Mouse (Mus musculus) heart, postnatal 0 days (tissue): ENCODE measurements around the gene Slc15a5. TPM values are rescaled to one million over a fixed set of nuclear protein-coding genes. Genes with fewer than 3 reads are reported as not detected.

Experiments
- ATAC-seq: fragments of 200-750 bp; cut with Nextera tagmentation; 2 replicates; pipeline ENCODE4 v1.8.0; 2017; ENCODE audit warnings: low read depth, moderate number of reproducible peaks, moderate library complexity; ENCODE audit not compliant: insufficient read depth
- DNase-seq: peaks from one replicate; pipeline ENCODE4 v3.0.0-alpha.2; 2016; ENCODE audit warnings: low spot score
- H3K27ac ChIP-seq: fragments of 300-500 bp; sonication (generic); 2 replicates; pipeline ENCODE4 v1.5.1; 2014; ENCODE audit warnings: low read depth, mild to moderate bottlenecking
- H3K27me3 ChIP-seq: fragments of 300-500 bp; sonication (generic); 2 replicates; pipeline ENCODE4 v1.6.1; 2014; ENCODE audit warnings: low read length, mixed read lengths; ENCODE audit not compliant: control insufficient read depth, insufficient read depth
- H3K36me3 ChIP-seq: fragments of 300-500 bp; sonication (generic); replicated peaks from 2 replicates; pipeline ENCODE4 v1.6.1; 2014; ENCODE audit warnings: low read length, mixed read lengths; ENCODE audit not compliant: control insufficient read depth, insufficient read depth
- H3K4me1 ChIP-seq: fragments of 300-500 bp; sonication (generic); 2 replicates; pipeline ENCODE4 v1.6.1; 2014; ENCODE audit warnings: antibody characterized with exemption; ENCODE audit not compliant: control insufficient read depth, insufficient read depth
- H3K4me2 ChIP-seq: fragments of 300-500 bp; sonication (generic); 2 replicates; pipeline ENCODE4 v1.6.1; 2014; ENCODE audit warnings: low read depth, mild to moderate bottlenecking, low read length, moderate library complexity
- H3K4me3 ChIP-seq: fragments of 300-500 bp; sonication (generic); 2 replicates; pipeline ENCODE4 v1.5.1; 2014; ENCODE audit warnings: low read depth, low read length
- H3K9ac ChIP-seq: fragments of 300-500 bp; sonication (generic); replicated peaks from 2 replicates; pipeline ENCODE4 v1.6.1; 2014; ENCODE audit warnings: low read depth, low read length, mixed read lengths
- H3K9me3 ChIP-seq: fragments of 300-500 bp; sonication (generic); replicated peaks from 2 replicates; pipeline ENCODE4 v1.6.1; 2016; ENCODE audit warnings: low read length; ENCODE audit not compliant: control insufficient read depth
- CTCF ChIP-seq: IDR thresholded peaks from 2 replicates; pipeline ENCODE4 v1.5.1; 2016; ENCODE audit warnings: antibody characterized with exemption, control low read depth, low read depth
- EP300 ChIP-seq: IDR thresholded peaks from 2 replicates; pipeline ENCODE4 v1.6.1; 2016; ENCODE audit warnings: antibody characterized with exemption, low read depth
- WGBS: fragments of 180-500 bp; shearing (Covaris S2); extraction: QIAGEN DNeasy Blood & Tissue Kit; methylation state at CpG from one replicate; pipeline ENCODE4 v1.1.7; 2014; 5-methylcytosine and 5-hydroxymethylcytosine counted together
- polyA plus RNA-seq: library from polyadenylated mRNA; unstranded; fragments of >200 nt; fragmentation: Nextera tagmentation; extraction: Ambion mirVana; gene quantifications from 2 replicates; pipeline ENCODE4 v1.2.1, GENCODE M21; 2015
- total RNA-seq: library from RNA; depleted of rRNA; stranded (reverse); fragments of >200 nt; gene quantifications from 2 replicates; pipeline ENCODE4 v1.2.3, GENCODE M21; 2014; ENCODE audit warnings: low replicate concordance

Slc15a5 gene
- total and polyA plus RNA-seq, 2 experiments from 2014 or later: 0.15 TPM; not detected in 1

- H3K36me3 ChIP-seq: no peaks in the 10 kb centered on the region
- no peak for DNase-seq
- no peak overlapping the region for H3K4me3 ChIP-seq
- WGBS: 76% methylated on average over 5 of the region's 5 CpGs
- TF ChIP-seq CTCF: no peak
- no peak for TF ChIP-seq EP300
- ATAC-seq: no peak
- no peaks in the 10 kb centered on the region for H3K4me1 ChIP-seq
- no peak overlapping the region for H3K9ac ChIP-seq
- no peaks in the 10 kb centered on the region for H3K9me3 ChIP-seq
- H3K27ac ChIP-seq: no peak overlapping the region
- H3K4me2 ChIP-seq: no peak overlapping the region
- no peaks in the 10 kb centered on the region for H3K27me3 ChIP-seq
Measured at GRCm38 (mm10) chr6:138072110-138072962, 7.4 kb downstream of the Slc15a5 start.

- WGBS: 44% methylated on average over 4 of the region's 4 CpGs
- ATAC-seq: no peak
- Histone ChIP-seq H3K27me3 (no peaks in the 10 kb centered on the region), H3K4me3 (no peak overlapping the region), H3K9ac (no peak overlapping the region), H3K36me3 (no peaks in the 10 kb centered on the region), H3K27ac (no peak overlapping the region), H3K4me2 (no peak overlapping the region), H3K4me1 (no peaks in the 10 kb centered on the region), H3K9me3 (no peaks in the 10 kb centered on the region)
- TF ChIP-seq EP300 (no peak), CTCF (no peak)
- DNase-seq: no peak
Measured at GRCm38 (mm10) chr6:138071505-138072107, 8.1 kb downstream of the Slc15a5 start.

- TF ChIP-seq EP300 (no peak), CTCF (no peak)
- Histone ChIP-seq H3K4me1 (no peaks in the 10 kb centered on the region), H3K27ac (no peak overlapping the region), H3K4me2 (no peak overlapping the region), H3K9me3 (no peaks in the 10 kb centered on the region), H3K36me3 (no peaks in the 10 kb centered on the region), H3K27me3 (no peaks in the 10 kb centered on the region), H3K9ac (no peak overlapping the region), H3K4me3 (no peak overlapping the region)
- ATAC-seq (no peak), DNase-seq (no peak)
- WGBS: 78% methylated on average over 13 of the region's 13 CpGs
Measured at GRCm38 (mm10) chr6:138070720-138071504, 8.8 kb downstream of the Slc15a5 start.

GRCm38 (mm10) chr6:138069921-138070320 is 9.8 kb downstream of the Slc15a5 start:
- Histone ChIP-seq H3K4me2 (no peak overlapping the region), H3K27ac (no peak overlapping the region), H3K36me3 (no peaks in the 10 kb centered on the region), H3K4me3 (no peak overlapping the region), H3K4me1 (no peaks in the 10 kb centered on the region), H3K27me3 (no peaks in the 10 kb centered on the region), H3K9me3 (no peaks in the 10 kb centered on the region), H3K9ac (no peak overlapping the region)
- DNase-seq (no peak), ATAC-seq (no peak)
- WGBS: 81% methylated on average over 10 of the region's 10 CpGs
- TF ChIP-seq CTCF (no peak), EP300 (no peak)

GRCm38 (mm10) chr6:138055572-138055971 is 24.1 kb downstream of the Slc15a5 start:
- Histone ChIP-seq H3K4me1 (no peaks in the 10 kb centered on the region), H3K4me2 (no peak overlapping the region), H3K9ac (no peak overlapping the region), H3K36me3 (no peaks in the 10 kb centered on the region), H3K27me3 (no peaks in the 10 kb centered on the region), H3K9me3 (no peaks in the 10 kb centered on the region), H3K27ac (no peak overlapping the region), H3K4me3 (no peak overlapping the region)
- ATAC-seq (no peak), DNase-seq (no peak)
- TF ChIP-seq EP300 (no peak), CTCF (no peak)
- WGBS: 48% methylated on average over 15 of the region's 15 CpGs
